Mouse (Mus musculus) stomach, postnatal 0 days (tissue): ENCODE data around the gene Zzef1. TPM values are rescaled to one million over a fixed set of nuclear protein-coding genes. Genes with fewer than 3 reads are reported as not detected.

Experiments used
- ATAC-seq: fragments of 200-750 bp; cut with Nextera tagmentation; 2 replicates; pipeline ENCODE4 v1.8.0; 2017; ENCODE audit not compliant: low FRiP score, low TSS enrichment
- DNase-seq: peaks from one replicate; pipeline ENCODE4 v3.0.0-alpha.2; 2016; ENCODE audit warnings: low spot score
- H3K27ac ChIP-seq: fragments of 300-500 bp; sonication (generic); replicated peaks from 2 replicates; pipeline ENCODE4 v1.5.1; 2014; ENCODE audit warnings: mild to moderate bottlenecking, control low read depth
- H3K27me3 ChIP-seq: fragments of 300-500 bp; sonication (generic); 2 replicates; pipeline ENCODE4 v1.6.1; 2014; ENCODE audit warnings: low read length; ENCODE audit not compliant: control insufficient read depth, insufficient read depth
- H3K36me3 ChIP-seq: fragments of 300-500 bp; sonication (generic); 2 replicates; pipeline ENCODE4 v1.6.1; 2014; ENCODE audit warnings: low read length, mixed read lengths; ENCODE audit not compliant: control insufficient read depth, insufficient read depth
- H3K4me1 ChIP-seq: fragments of 300-500 bp; sonication (generic); replicated peaks from 2 replicates; pipeline ENCODE4 v1.6.1; 2014; ENCODE audit warnings: antibody characterized with exemption; ENCODE audit not compliant: control insufficient read depth, insufficient read depth
- H3K4me2 ChIP-seq: fragments of 300-500 bp; sonication (generic); replicated peaks from 2 replicates; pipeline ENCODE4 v1.6.1; 2014; ENCODE audit warnings: low read depth, mild to moderate bottlenecking, control low read depth, moderate library complexity
- H3K4me3 ChIP-seq: fragments of 300-500 bp; sonication (generic); 2 replicates; pipeline ENCODE4 v1.5.1; 2014; ENCODE audit warnings: low read depth, low read length, control low read depth
- H3K9ac ChIP-seq: fragments of 300-500 bp; sonication (generic); 2 replicates; pipeline ENCODE4 v1.6.1; 2014; ENCODE audit warnings: mild to moderate bottlenecking, low read length, control low read depth, mixed read lengths
- H3K9me3 ChIP-seq: fragments of 300-500 bp; sonication (generic); 2 replicates; pipeline ENCODE4 v1.6.1; 2016; ENCODE audit warnings: low read length; ENCODE audit not compliant: control insufficient read depth
- CTCF ChIP-seq: IDR thresholded peaks from 2 replicates; pipeline ENCODE4 v1.5.1; 2016; ENCODE audit warnings: antibody characterized with exemption, low read depth, mild to moderate bottlenecking, moderate library complexity
- EP300 ChIP-seq: optimal IDR thresholded peaks from 2 replicates; pipeline ENCODE3; 2016; ENCODE audit warnings: antibody characterized with exemption
- WGBS: fragments of 180-500 bp; shearing (Covaris S2); extraction: QIAGEN DNeasy Blood & Tissue Kit; methylation state at CpG from one replicate; pipeline ENCODE4 v1.1.7; 2014; 5-methylcytosine and 5-hydroxymethylcytosine counted together
- polyA plus RNA-seq: library from polyadenylated mRNA; unstranded; fragments of >200 nt; fragmentation: Nextera tagmentation; extraction: Ambion mirVana; gene quantifications from 2 replicates; pipeline ENCODE4 v1.2.1, GENCODE M21; 2015

Zzef1 gene
- polyA plus RNA-seq: 5.2 and 5.4 TPM in 2 replicates

GRCm38 (mm10) chr11:72795455-72796295 lies at the start of gene Zzef1, which contains the start of gene Cyb5d2:
Zzef1 (plus strand) TSS chr11:72796226.
Cyb5d2 (minus strand) TSS chr11:72796142.
- Histone ChIP-seq H3K27ac (peak within 1 kb of the TSS; percentile 91), H3K4me3 (peak within 1 kb of the TSS; percentile 96), H3K9me3 (no peaks in the 10 kb centered on the region), H3K4me2 (peak within 1 kb of the TSS; percentile 90), H3K36me3 (no peaks in the 10 kb centered on the region), H3K9ac (peak within 1 kb of the TSS; percentile 91), H3K4me1 (no peaks in the 10 kb centered on the region), H3K27me3 (no peaks in the 10 kb centered on the region)
- peak; percentile 94 for ATAC-seq
- DNase-seq: peak; percentile 96
- TF ChIP-seq CTCF (no peak; the same call in 1 of the 2 replicates), EP300 (no peak)
- 0% methylated on average over 64 of the region's 69 CpGs for WGBS

- Histone ChIP-seq H3K9me3 (no peaks in the 10 kb centered on the region), H3K4me2 (no peak overlapping the region), H3K36me3 (peaks cover 43% of the 10 kb centered on the region), H3K9ac (no peak overlapping the region), H3K4me1 (no peaks in the 10 kb centered on the region), H3K4me3 (no peak overlapping the region), H3K27ac (no peak overlapping the region), H3K27me3 (no peaks in the 10 kb centered on the region)
- TF ChIP-seq EP300 (no peak), CTCF (peak; percentile 60)
- DNase-seq: no peak
- peak; percentile 74; the same call in 1 of the 2 replicates for ATAC-seq
- 20% methylated on average over 2 of the region's 2 CpGs for WGBS
Observed at GRCm38 (mm10) chr11:72751956-72752355, 44.1 kb upstream of the Zzef1 start.

GRCm38 (mm10) chr11:72758316-72758715 lies 37.7 kb upstream of the Zzef1 start:
- Histone ChIP-seq H3K27me3 (no peaks in the 10 kb centered on the region), H3K36me3 (peaks cover 49% of the 10 kb centered on the region), H3K4me3 (no peak overlapping the region), H3K9ac (no peak overlapping the region), H3K9me3 (no peaks in the 10 kb centered on the region), H3K27ac (no peak overlapping the region), H3K4me2 (no peak overlapping the region), H3K4me1 (no peaks in the 10 kb centered on the region)
- TF ChIP-seq EP300 (no peak), CTCF (no peak)
- DNase-seq (no peak), ATAC-seq (no peak)
- 94% methylated on average over 5 of the region's 5 CpGs for WGBS

GRCm38 (mm10) chr11:72759581-72759980 lies 36.4 kb upstream of the Zzef1 start:
- WGBS: 87% methylated on average over 6 of the region's 6 CpGs
- H3K9me3 ChIP-seq: no peaks in the 10 kb centered on the region
- H3K4me2 ChIP-seq: no peak overlapping the region
- H3K27ac ChIP-seq: no peak overlapping the region
- ATAC-seq (no peak), DNase-seq (no peak)
- peaks cover 49% of the 10 kb centered on the region for H3K36me3 ChIP-seq
- H3K27me3 ChIP-seq: no peaks in the 10 kb centered on the region
- no peak overlapping the region for H3K9ac ChIP-seq
- H3K4me1 ChIP-seq: no peaks in the 10 kb centered on the region
- H3K4me3 ChIP-seq: no peak overlapping the region
- TF ChIP-seq CTCF (no peak), EP300 (no peak)

GRCm38 (mm10) chr11:72760781-72761180 lies 35.2 kb upstream of the Zzef1 start:
- H3K9ac ChIP-seq: no peak overlapping the region
- no peaks in the 10 kb centered on the region for H3K4me1 ChIP-seq
- H3K4me3 ChIP-seq: no peak overlapping the region
- H3K4me2 ChIP-seq: no peak overlapping the region
- H3K36me3 ChIP-seq: peaks cover 47% of the 10 kb centered on the region
- no peak overlapping the region for H3K27ac ChIP-seq
- 79% methylated on average over 1 of the region's 1 CpGs for WGBS
- H3K27me3 ChIP-seq: no peaks in the 10 kb centered on the region
- no peak for DNase-seq
- ATAC-seq: no peak
- H3K9me3 ChIP-seq: no peaks in the 10 kb centered on the region
- TF ChIP-seq CTCF (no peak), EP300 (no peak)

- TF ChIP-seq CTCF: no peak
- TF ChIP-seq EP300: no peak
- ATAC-seq (no peak), DNase-seq (no peak)
- Histone ChIP-seq H3K9me3 (no peaks in the 10 kb centered on the region), H3K9ac (no peak overlapping the region), H3K4me3 (no peak overlapping the region), H3K27ac (no peak overlapping the region), H3K36me3 (peaks cover 28% of the 10 kb centered on the region), H3K4me2 (no peak overlapping the region), H3K4me1 (no peaks in the 10 kb centered on the region), H3K27me3 (no peaks in the 10 kb centered on the region)
- 82% methylated on average over 4 of the region's 4 CpGs for WGBS
Observed at GRCm38 (mm10) chr11:72764270-72764669, 31.8 kb upstream of the Zzef1 start.
